Mouse (Mus musculus) bone marrow, adult 2 months (tissue): ENCODE measurements around the gene Cenps. TPM values are rescaled to one million over a fixed set of nuclear protein-coding genes. Genes with fewer than 3 reads are reported as not detected.

Experiments used
- H3K27ac ChIP-seq: fragments of 200-500 bp; 2 replicates; pipeline ENCODE4 v1.5.1; 2012; ENCODE audit warnings: low read depth, mild to moderate bottlenecking, control low read depth, inconsistent platforms, low read length; ENCODE audit not compliant: control insufficient read depth, poor library complexity, insufficient read depth
- H3K4me1 ChIP-seq: fragments of 200-500 bp; 2 replicates; pipeline ENCODE4 v1.6.1; 2011; ENCODE audit warnings: low read length; ENCODE audit not compliant: control insufficient read depth, insufficient read depth
- H3K4me3 ChIP-seq: fragments of 200-500 bp; replicated peaks from 2 replicates; pipeline ENCODE3; 2011; ENCODE audit warnings: mild to moderate bottlenecking, low read depth, low read length, control low read depth; ENCODE audit not compliant: control insufficient read depth
- CTCF ChIP-seq: fragments of 200-500 bp; IDR thresholded peaks from 2 replicates; pipeline ENCODE4 v1.5.1; 2011; ENCODE audit warnings: low read length, control low read depth; ENCODE audit not compliant: control insufficient read depth, insufficient read depth
- POLR2A ChIP-seq: fragments of 200-500 bp; IDR thresholded peaks from 2 replicates; pipeline ENCODE4 v1.6.1; 2011; ENCODE audit warnings: low read depth, mild to moderate bottlenecking, control low read depth, low read length, borderline replicate concordance; ENCODE audit not compliant: control insufficient read depth
- WGBS: fragments of 180-500 bp; shearing (Covaris S2); methylation state at CpG from one replicate; pipeline ENCODE4 v1.1.7; 2018; 5-methylcytosine and 5-hydroxymethylcytosine counted together
- polyA plus RNA-seq: library from polyadenylated mRNA; stranded (reverse); fragments of >200 nt; gene quantifications from 2 replicates; pipeline ENCODE4 v1.2.4, GENCODE M21; 2011; ENCODE audit warnings: low replicate concordance; ENCODE audit not compliant: missing spikeins, insufficient read depth, insufficient read length

Cenps gene
- polyA plus RNA-seq, 1 experiment, result 47.8 TPM

GRCm38 (mm10) chr4:149164150-149164549, 26.7 kb upstream of the Cenps start:
- Histone ChIP-seq H3K4me1 (peaks cover 10% of the 10 kb centered on the region), H3K4me3 (peak overlapping the region; percentile 57), H3K27ac (no peak overlapping the region)
- WGBS, result 44% methylated on average over 5 of the region's 5 CpGs
- no peak for TF ChIP-seq POLR2A
- no peak for TF ChIP-seq CTCF

- 65% methylated on average over 1 of the region's 1 CpGs for WGBS
Measured at GRCm38 (mm10) chr4:149163196-149163595, 25.8 kb upstream of the Cenps start.

GRCm38 (mm10) chr4:149161166-149161565, 23.7 kb upstream of the Cenps start:
- Histone ChIP-seq H3K4me3 (no peak overlapping the region), H3K4me1 (peaks cover 21% of the 10 kb centered on the region), H3K27ac (no peak overlapping the region)
- WGBS, result 53% methylated on average over 6 of the region's 6 CpGs
- TF ChIP-seq CTCF (no peak), POLR2A (no peak)

More at GRCm38 (mm10) chr4:149163196-149163595, 25.8 kb upstream of the Cenps start:
- Histone ChIP-seq H3K4me3 (no peak overlapping the region), H3K27ac (no peak overlapping the region), H3K4me1 (peaks cover 14% of the 10 kb centered on the region)
- TF ChIP-seq CTCF (no peak), POLR2A (no peak)

GRCm38 (mm10) chr4:149159891-149160290, 22.5 kb upstream of the Cenps start:
- TF ChIP-seq POLR2A (no peak), CTCF (no peak)
- H3K27ac ChIP-seq, result peak overlapping the region; percentile 40
- H3K4me1 ChIP-seq, result peaks cover 21% of the 10 kb centered on the region
- H3K4me3 ChIP-seq, result no peak overlapping the region
- 64% methylated on average over 13 of the region's 13 CpGs for WGBS

DNA sequence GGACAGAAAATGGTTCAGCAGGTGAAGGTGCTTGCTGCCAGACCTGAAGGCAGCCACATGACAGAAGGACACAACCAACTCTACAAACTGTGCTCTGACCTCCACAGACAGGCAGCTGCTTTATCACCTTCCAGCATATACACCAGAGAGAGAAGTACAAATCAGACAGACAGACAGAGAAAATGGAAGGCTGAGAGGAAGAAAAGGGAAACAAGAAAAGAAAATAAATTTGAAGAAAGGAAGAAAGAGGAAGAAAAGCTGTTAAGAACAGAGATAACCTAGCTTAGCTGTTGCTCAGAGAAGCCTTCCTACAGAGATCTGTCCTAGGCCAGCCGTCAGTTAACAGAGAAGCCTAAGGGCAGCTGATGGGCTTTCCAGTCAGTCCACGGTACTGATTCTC, 21.8 kb upstream of the Cenps start:
- no peak overlapping the region for H3K4me3 ChIP-seq
- WGBS, result 76% methylated on average over 2 of the region's 2 CpGs
- no peak for TF ChIP-seq CTCF
- TF ChIP-seq POLR2A, result no peak
- peaks cover 21% of the 10 kb centered on the region for H3K4me1 ChIP-seq
- H3K27ac ChIP-seq, result peak overlapping the region; percentile 50

- Histone ChIP-seq H3K27ac (no peak overlapping the region), H3K4me3 (no peak overlapping the region), H3K4me1 (peaks cover 21% of the 10 kb centered on the region)
- TF ChIP-seq POLR2A (no peak), CTCF (no peak)
- 82% methylated on average over 8 of the region's 8 CpGs for WGBS
Measured at GRCm38 (mm10) chr4:149157415-149157973, 20.1 kb upstream of the Cenps start.

- Histone ChIP-seq H3K4me1 (peaks cover 21% of the 10 kb centered on the region), H3K4me3 (no peak overlapping the region), H3K27ac (peak overlapping the region; percentile 1; the same call in 1 of the 2 replicates)
- 52% methylated on average over 6 of the region's 6 CpGs for WGBS
- TF ChIP-seq CTCF, result no peak
- no peak for TF ChIP-seq POLR2A
Measured at GRCm38 (mm10) chr4:149155711-149156110, 18.3 kb upstream of the Cenps start.

- no peak for TF ChIP-seq POLR2A
- TF ChIP-seq CTCF, result no peak
- 94% methylated on average over 7 of the region's 7 CpGs for WGBS
- peaks cover 18% of the 10 kb centered on the region for H3K4me1 ChIP-seq
- 0 out of 2 replicates have a peak overlapping the region, but pooled peaks have one; percentile 15 for H3K27ac ChIP-seq
- no peak overlapping the region for H3K4me3 ChIP-seq
Measured at GRCm38 (mm10) chr4:149154859-149155258, 17.4 kb upstream of the Cenps start.
